Mouse (Mus musculus) bone marrow macrophage, adult 2 months (primary cell): ENCODE measurements around the gene Pitpnc1.

ENCODE experiments used
- CTCF ChIP-seq: IDR thresholded peaks from 2 replicates; pipeline ENCODE4 v1.5.1; 2012; ENCODE audit warnings: low read depth, mild to moderate bottlenecking, low read length, moderate library complexity
- POLR2A ChIP-seq: IDR thresholded peaks from 2 replicates; pipeline ENCODE4 v1.6.1; 2012; ENCODE audit warnings: mild to moderate bottlenecking, low read depth, low read length, borderline replicate concordance

DNA sequence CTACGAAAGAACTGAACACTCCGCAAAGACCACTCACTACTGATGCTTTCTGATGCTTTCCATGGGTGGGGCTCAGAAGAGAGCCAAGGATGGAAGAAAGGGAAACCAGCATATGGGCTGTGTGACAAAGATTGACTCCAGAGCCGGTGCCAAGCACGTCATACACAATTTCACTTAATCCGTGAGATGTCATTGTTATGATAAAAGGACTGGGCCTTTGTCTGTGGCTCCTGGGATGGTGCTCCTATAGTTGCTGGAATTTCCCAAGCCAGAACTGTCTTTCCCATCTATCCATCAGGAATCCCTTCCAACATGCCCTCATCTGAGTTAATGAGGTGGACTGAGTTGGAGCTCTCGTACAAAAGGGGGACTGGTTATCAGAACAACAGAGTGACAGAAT lies 227.4 kb downstream of the Pitpnc1 start:
- TF ChIP-seq POLR2A (no peak), CTCF (no peak)
